9 mouse cellular contexts compared by ENCODE assay signal in the genomic region with DNA sequence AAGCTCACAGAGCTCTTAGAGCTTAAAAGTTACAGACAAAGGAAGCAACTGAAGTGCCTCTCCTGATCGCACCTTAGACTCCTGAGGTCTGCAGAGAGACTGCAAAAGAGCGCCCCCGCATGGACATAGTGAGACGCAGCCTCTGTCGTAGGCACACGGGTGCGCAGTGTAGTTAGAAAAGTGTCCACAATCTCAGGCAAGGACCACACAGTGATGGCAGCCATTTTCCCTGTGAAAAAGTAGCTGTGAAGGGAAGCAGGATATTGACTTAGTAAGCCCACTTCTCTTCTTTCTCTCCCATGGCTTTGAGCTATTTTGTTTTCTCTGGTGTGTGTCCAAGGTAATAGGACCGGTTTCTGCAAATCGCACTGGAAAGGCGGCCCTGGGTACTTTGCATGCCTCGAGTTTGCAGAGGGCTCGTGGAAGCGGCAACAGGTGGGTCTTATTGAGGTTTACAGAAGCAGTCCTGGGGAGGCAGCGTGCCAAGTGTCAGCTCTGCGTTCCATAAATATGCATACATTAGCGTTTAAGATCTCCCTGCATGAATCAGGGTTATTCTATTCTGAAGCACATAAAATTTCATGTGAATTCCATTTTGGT.
DNase-seq lines count a peak whose midpoint lies in the region; ATAC-seq and TF ChIP-seq lines count a peak whose summit lies in the region.
"Had no signal": no experiment of that assay in that cellular context is flagged by ENCODE, and none has a peak within 500 bp of the region (broad histone marks: within the 10 kb centered on the region; RNA-seq: fewer than 3 reads in every experiment).

No protein-coding gene starts in this region.

- no peaks in the 10 kb centered on the region for H3K79me2 ChIP-seq in liver, adult 2 months (ENCODE audit: control insufficient read depth, insufficient read depth, low read length)

- WGBS in liver, adult 2 months, result 40% methylated on average over 16 of the region's 16 CpGs
- WGBS in liver, embryonic 12.5 days (ENCODE audit: insufficient replicate concordance), result 26% methylated on average over 16 of the region's 16 CpGs
- WGBS in embryonic facial prominence, embryonic 12.5 days, result 20% methylated on average over 16 of the region's 16 CpGs
- WGBS in limb, embryonic 15.5 days, result 8% methylated on average over 16 of the region's 16 CpGs

- TF ChIP-seq CTCF in liver, adult 2 months (IDR thresholded peaks at IDR 0.05; ENCODE audit: low read depth, low read length), result peak; percentile 39

- DNase-seq in cerebellum, adult 9-11 months, result peak; percentile 2
- peak; percentile 12 for DNase-seq in liver, adult 2 months (ENCODE audit: extremely low read depth, low read depth, low spot score)
- peak; percentile 70 for DNase-seq in testis, postnatal 14 days (ENCODE audit: low spot score)

- no peak for ATAC-seq in cerebellum, adult (ENCODE audit: insufficient number of reproducible peaks, low FRiP score, low TSS enrichment)
- ATAC-seq in liver, embryonic 12.5 days, result no peak
- ATAC-seq in embryonic facial prominence, embryonic 12.5 days (ENCODE audit: insufficient number of reproducible peaks, insufficient read depth, low FRiP score, low TSS enrichment), result no peak
- peak; percentile 52; the same call in 1 of the 2 replicates for ATAC-seq in limb, embryonic 15.5 days (ENCODE audit: insufficient number of reproducible peaks, low FRiP score, low TSS enrichment, low read depth)
- no peak for ATAC-seq in frontal cortex, adult (ENCODE audit: low TSS enrichment)

- no peaks in the 10 kb centered on the region for H3K36me3 ChIP-seq in liver, adult 2 months (ENCODE audit: control insufficient read depth, insufficient read depth, low read length)
- no peaks in the 10 kb centered on the region for H3K36me3 ChIP-seq in liver, embryonic 12.5 days
- no peaks in the 10 kb centered on the region for H3K36me3 ChIP-seq in embryonic facial prominence, embryonic 12.5 days
- no peaks in the 10 kb centered on the region for H3K36me3 ChIP-seq in limb, embryonic 15.5 days
- H3K36me3 ChIP-seq: neural tube, embryonic 13.5 days had no signal

- H3K4me2 ChIP-seq in liver, embryonic 12.5 days, result no peak overlapping the region
- no peak overlapping the region for H3K4me2 ChIP-seq in embryonic facial prominence, embryonic 12.5 days (replicated peaks)
- H3K4me2 ChIP-seq in limb, embryonic 15.5 days, result 0 out of 2 replicates have a peak overlapping the region, but pooled peaks have one; percentile 5
- H3K4me2 ChIP-seq: neural tube, embryonic 13.5 days had no signal

- no peak overlapping the region for H3K4me3 ChIP-seq in liver, adult 2 months (ENCODE audit: insufficient read depth, low read depth, low read length)
- no peak overlapping the region for H3K4me3 ChIP-seq in liver, embryonic 12.5 days
- H3K4me3 ChIP-seq in embryonic facial prominence, embryonic 12.5 days, result no peak overlapping the region
- no peak overlapping the region for H3K4me3 ChIP-seq in limb, embryonic 15.5 days
- H3K4me3 ChIP-seq: neural tube, embryonic 13.5 days had no signal

- no peak overlapping the region for H3K9ac ChIP-seq in liver, adult 2 months (ENCODE audit: low read depth, low read length)
- H3K9ac ChIP-seq in liver, embryonic 12.5 days, result no peak overlapping the region
- no peak overlapping the region for H3K9ac ChIP-seq in embryonic facial prominence, embryonic 12.5 days
- no peak overlapping the region for H3K9ac ChIP-seq in limb, embryonic 15.5 days
- H3K9ac ChIP-seq: neural tube, embryonic 13.5 days had no signal

- H3K27me3 ChIP-seq in liver, adult 2 months (ENCODE audit: control insufficient read depth, insufficient read depth, low read length), result no peaks in the 10 kb centered on the region
- H3K27me3 ChIP-seq in liver, embryonic 12.5 days (replicated peaks), result no peaks in the 10 kb centered on the region
- no peaks in the 10 kb centered on the region for H3K27me3 ChIP-seq in embryonic facial prominence, embryonic 12.5 days
- H3K27me3 ChIP-seq in limb, embryonic 15.5 days, result 0 out of 2 replicates have a peak, but pooled peaks cover 10% of the 10 kb centered on the region

- no peak for TF ChIP-seq POLR2A in liver, adult 2 months (IDR thresholded peaks at IDR 0.05; ENCODE audit: extremely low read depth, insufficient read depth, low read length)

- no peaks in the 10 kb centered on the region for H3K4me1 ChIP-seq in liver, adult 2 months (ENCODE audit: control insufficient read depth, insufficient read depth, low read length)
- H3K4me1 ChIP-seq in liver, embryonic 12.5 days, result no peaks in the 10 kb centered on the region
- H3K4me1 ChIP-seq in embryonic facial prominence, embryonic 12.5 days, result peaks cover 15% of the 10 kb centered on the region; the same call in 1 of the 2 replicates
- peaks cover 14% of the 10 kb centered on the region; the same call in 1 of the 2 replicates for H3K4me1 ChIP-seq in limb, embryonic 15.5 days
- H3K4me1 ChIP-seq: neural tube, embryonic 13.5 days had no signal

- H3K9me3 ChIP-seq in liver, embryonic 12.5 days (replicated peaks), result no peaks in the 10 kb centered on the region
- H3K9me3 ChIP-seq in embryonic facial prominence, embryonic 12.5 days, result no peaks in the 10 kb centered on the region
- H3K9me3 ChIP-seq in limb, embryonic 15.5 days, result no peaks in the 10 kb centered on the region
- H3K9me3 ChIP-seq: neural tube, embryonic 13.5 days had no signal

- H3K27ac ChIP-seq in liver, adult 2 months (replicated peaks; ENCODE audit: insufficient read depth, low read depth, low read length), result no peak overlapping the region
- H3K27ac ChIP-seq in liver, embryonic 12.5 days, result no peak overlapping the region
- H3K27ac ChIP-seq in embryonic facial prominence, embryonic 12.5 days, result peak overlapping the region; percentile 56; the same call in 1 of the 2 replicates
- no peak overlapping the region for H3K27ac ChIP-seq in limb, embryonic 15.5 days
- H3K27ac ChIP-seq: neural tube, embryonic 13.5 days had no signal

Comparison
In these comparisons a context has a peak if more than half of its experiments do, and no peak if none do; other contexts are left out.
1. DNase-seq: peak in every context shown above with its lines; median percentile 70 in testis, postnatal 14 days; 12 in liver, adult 2 months; 2 in cerebellum, adult 9-11 months.